Mouse (Mus musculus) limb, embryonic 11.5 days (tissue): ENCODE results near the gene Trak2. TPM values are rescaled to one million over a fixed set of nuclear protein-coding genes. Genes with fewer than 3 reads are reported as not detected.

ENCODE experiments used
- ATAC-seq: fragments of 200-750 bp; cut with Nextera tagmentation; 2 replicates; pipeline ENCODE4 v1.8.0; 2017; ENCODE audit warnings: low read depth; ENCODE audit not compliant: insufficient number of reproducible peaks, low FRiP score, low TSS enrichment
- DNase-seq: peaks from one replicate; pipeline ENCODE4 v3.0.0-alpha.2; 2015; ENCODE audit warnings: low spot score
- H3K27ac ChIP-seq: fragments of 300-500 bp; sonication (generic); replicated peaks from 2 replicates; pipeline ENCODE4 v1.5.1; 2014; ENCODE audit warnings: low read depth, mild to moderate bottlenecking, low read length
- H3K27me3 ChIP-seq: fragments of 300-500 bp; sonication (generic); 2 replicates; pipeline ENCODE4 v1.6.1; 2014; ENCODE audit warnings: mild to moderate bottlenecking, low read length, mixed read lengths; ENCODE audit not compliant: control insufficient read depth, insufficient read depth
- H3K36me3 ChIP-seq: fragments of 300-500 bp; sonication (generic); 2 replicates; pipeline ENCODE4 v1.6.1; 2014; ENCODE audit warnings: mild to moderate bottlenecking, low read length, moderate library complexity, mixed read lengths; ENCODE audit not compliant: control insufficient read depth, insufficient read depth
- H3K4me1 ChIP-seq: fragments of 300-500 bp; sonication (generic); 2 replicates; pipeline ENCODE4 v1.6.1; 2014; ENCODE audit warnings: low read length, mixed read lengths; ENCODE audit not compliant: control insufficient read depth, insufficient read depth
- H3K4me2 ChIP-seq: fragments of 300-500 bp; sonication (generic); 2 replicates; pipeline ENCODE4 v1.6.1; 2014; ENCODE audit warnings: low read depth, mild to moderate bottlenecking, moderate library complexity; ENCODE audit not compliant: severe bottlenecking
- H3K4me3 ChIP-seq: fragments of 300-500 bp; sonication (generic); 2 replicates; pipeline ENCODE4 v1.5.1; 2014; ENCODE audit warnings: low read depth, low read length
- H3K9ac ChIP-seq: fragments of 300-500 bp; sonication (generic); 2 replicates; pipeline ENCODE4 v1.6.1; 2014; ENCODE audit warnings: mild to moderate bottlenecking, low read length
- H3K9me3 ChIP-seq: fragments of 300-500 bp; sonication (generic); 2 replicates; pipeline ENCODE4 v1.6.1; 2016; ENCODE audit warnings: low read length; ENCODE audit not compliant: control insufficient read depth
- whole genome bisulfite sequencing: fragments of 180-500 bp; shearing (Covaris S2); extraction: QIAGEN DNeasy Blood & Tissue Kit; methylation state at CpG from one replicate; pipeline ENCODE4 v1.1.7; 2014; 5-methylcytosine and 5-hydroxymethylcytosine counted together
- polyA plus RNA-seq: library from polyadenylated mRNA; unstranded; fragments of >200 nt; fragmentation: Nextera tagmentation; extraction: Ambion mirVana; gene quantifications from 2 replicates; pipeline ENCODE4 v1.2.1, GENCODE M21; 2014

The Trak2 gene
- polyA plus RNA-seq, 1 experiment from 2014 or later = 8.3 TPM

DNA sequence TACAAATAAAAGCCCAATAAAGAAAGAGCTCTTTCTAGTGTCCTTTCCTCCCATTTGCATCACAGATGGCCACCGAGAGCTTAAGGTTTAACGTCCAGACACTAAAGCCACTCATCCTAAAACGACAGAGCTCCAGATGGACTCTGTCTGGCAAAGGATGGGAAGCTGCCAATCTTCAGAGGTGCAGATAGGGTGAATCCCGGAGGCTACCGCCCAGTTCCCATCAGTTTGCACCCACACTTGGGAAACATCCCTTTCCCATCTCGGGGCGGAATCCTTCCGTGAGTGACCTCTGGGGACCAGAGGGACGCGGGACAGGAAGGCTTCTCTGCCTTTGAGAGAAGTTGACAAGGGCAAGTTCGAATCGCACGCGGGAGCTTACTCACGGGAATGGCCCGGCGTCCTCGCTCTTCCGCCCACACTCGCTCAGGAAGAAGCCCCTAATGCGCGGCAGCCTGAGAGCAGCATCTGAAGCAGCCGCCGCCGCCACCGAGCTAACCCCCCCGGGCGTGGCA lies 322 bp downstream of the Trak2 start:
- under 1% methylated on average over 28 of the region's 28 CpGs for WGBS

DNA sequence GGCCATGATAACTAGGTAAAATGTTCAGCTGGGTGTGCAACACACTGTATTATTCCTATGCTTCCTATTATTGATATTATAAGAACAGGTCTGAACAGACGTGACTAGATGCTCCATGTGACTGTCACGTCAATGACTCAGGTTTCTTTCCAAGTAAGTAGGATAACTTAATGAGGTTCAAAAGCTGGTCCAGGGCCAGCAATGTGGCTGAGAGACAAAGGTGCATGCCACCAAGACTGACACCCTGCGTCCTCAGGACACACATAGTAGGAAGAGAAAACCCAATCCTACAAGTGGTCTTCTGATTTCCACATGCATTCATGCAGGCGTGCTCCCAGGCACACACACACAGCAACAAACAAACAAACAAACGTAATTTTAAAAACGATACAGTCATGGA lies 2.1 kb downstream of the Trak2 start:
- Histone ChIP-seq H3K9me3 (no peaks in the 10 kb centered on the region), H3K4me2 (no peak overlapping the region), H3K27me3 (no peaks in the 10 kb centered on the region), H3K27ac (no peak overlapping the region), H3K9ac (no peak overlapping the region), H3K4me1 (0 out of 2 replicates have a peak, but pooled peaks cover 6% of the 10 kb centered on the region), H3K4me3 (no peak overlapping the region), H3K36me3 (no peaks in the 10 kb centered on the region)
- DNase-seq = no peak
- WGBS = 89% methylated on average over 6 of the region's 6 CpGs
- no peak for ATAC-seq

More for the DNA sequence above, 322 bp downstream of the Trak2 start:
- peak overlapping the region; percentile 88 for H3K4me3 ChIP-seq
- DNase-seq (no peak), ATAC-seq (no peak)
- peak overlapping the region; percentile 77 for H3K4me2 ChIP-seq
- H3K9me3 ChIP-seq = no peaks in the 10 kb centered on the region
- peak overlapping the region; percentile 87 for H3K9ac ChIP-seq
- 0 out of 2 replicates have a peak, but pooled peaks cover 6% of the 10 kb centered on the region for H3K4me1 ChIP-seq
- H3K36me3 ChIP-seq = no peaks in the 10 kb centered on the region
- no peak overlapping the region for H3K27ac ChIP-seq
- H3K27me3 ChIP-seq = no peaks in the 10 kb centered on the region

DNA sequence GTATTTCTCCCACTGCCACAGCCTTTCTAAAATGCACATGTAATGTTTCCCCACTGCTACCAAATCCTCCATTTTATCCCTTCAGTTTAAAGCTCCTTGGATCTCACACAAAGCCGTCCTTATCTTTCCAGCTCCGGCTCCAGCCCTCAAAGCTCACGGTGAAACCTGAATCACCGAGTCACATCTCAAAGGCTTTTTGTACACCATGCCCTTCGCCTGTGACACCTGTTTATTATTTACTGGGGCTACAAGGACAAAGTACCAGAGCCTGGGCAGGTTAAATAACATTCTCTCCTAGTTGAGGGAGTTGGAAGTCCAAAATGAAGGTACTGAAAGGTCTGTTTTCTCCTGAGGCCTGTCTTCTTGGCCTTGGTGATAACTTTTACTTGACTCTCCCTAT lies 3.2 kb downstream of the Trak2 start:
- no peak overlapping the region for H3K4me2 ChIP-seq
- 0 out of 2 replicates have a peak, but pooled peaks cover 6% of the 10 kb centered on the region for H3K4me1 ChIP-seq
- no peaks in the 10 kb centered on the region for H3K27me3 ChIP-seq
- no peak overlapping the region for H3K9ac ChIP-seq
- no peak for DNase-seq
- H3K9me3 ChIP-seq = no peaks in the 10 kb centered on the region
- no peak overlapping the region for H3K4me3 ChIP-seq
- no peaks in the 10 kb centered on the region for H3K36me3 ChIP-seq
- no peak overlapping the region for H3K27ac ChIP-seq
- whole genome bisulfite sequencing = 72% methylated on average over 5 of the region's 5 CpGs
- no peak for ATAC-seq

DNA sequence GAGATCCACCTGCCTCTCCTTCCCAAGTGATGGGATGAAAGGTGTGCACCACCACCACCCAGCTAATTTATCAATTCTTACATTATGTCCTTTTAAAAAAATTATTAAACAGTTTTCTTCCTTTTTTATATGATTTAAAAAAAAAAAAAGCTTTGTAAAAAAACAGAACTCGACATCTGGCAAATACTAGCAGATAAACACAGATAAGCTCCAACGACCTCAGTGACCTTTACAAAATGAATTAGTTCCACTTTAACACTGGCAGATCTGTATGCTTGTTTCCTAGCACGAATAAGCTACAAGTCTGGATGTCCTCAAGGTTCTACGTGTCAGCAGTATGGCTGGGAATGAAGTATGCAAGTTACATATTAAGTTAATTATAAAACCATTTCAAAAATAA lies 5.7 kb downstream of the Trak2 start:
- ATAC-seq (no peak), DNase-seq (no peak)
- Histone ChIP-seq H3K9ac (no peak overlapping the region), H3K9me3 (no peaks in the 10 kb centered on the region), H3K27me3 (no peaks in the 10 kb centered on the region), H3K4me3 (no peak overlapping the region), H3K27ac (no peak overlapping the region), H3K4me2 (no peak overlapping the region), H3K36me3 (no peaks in the 10 kb centered on the region), H3K4me1 (0 out of 2 replicates have a peak, but pooled peaks cover 4% of the 10 kb centered on the region)
- 69% methylated on average over 4 of the region's 4 CpGs for WGBS

DNA sequence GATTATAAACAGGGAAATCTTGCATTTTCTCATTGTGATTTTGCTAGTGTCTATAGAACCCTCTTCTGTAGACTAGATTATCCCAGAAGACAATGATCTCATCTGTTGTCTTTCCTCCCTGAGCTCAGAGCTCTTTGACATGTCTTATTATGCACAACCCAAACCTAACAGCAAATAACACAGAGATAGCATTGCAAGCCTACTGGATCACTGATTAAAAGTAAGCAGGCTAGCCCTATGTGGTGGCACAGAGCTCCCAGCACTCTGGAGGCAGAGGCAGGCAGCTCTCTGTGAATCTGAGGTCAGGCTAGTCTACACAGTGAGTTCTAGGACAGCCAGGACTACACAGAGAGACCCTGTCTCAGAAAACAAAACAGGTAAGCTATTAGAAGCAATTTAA lies 10.4 kb downstream of the Trak2 start:
- H3K27ac ChIP-seq = no peak overlapping the region
- no peaks in the 10 kb centered on the region for H3K27me3 ChIP-seq
- H3K4me2 ChIP-seq = no peak overlapping the region
- H3K36me3 ChIP-seq = no peaks in the 10 kb centered on the region
- DNase-seq = no peak
- H3K9ac ChIP-seq = no peak overlapping the region
- H3K4me3 ChIP-seq = no peak overlapping the region
- no peak for ATAC-seq
- peaks cover 7% of the 10 kb centered on the region; the same call in 1 of the 2 replicates for H3K4me1 ChIP-seq
- no peaks in the 10 kb centered on the region for H3K9me3 ChIP-seq

DNA sequence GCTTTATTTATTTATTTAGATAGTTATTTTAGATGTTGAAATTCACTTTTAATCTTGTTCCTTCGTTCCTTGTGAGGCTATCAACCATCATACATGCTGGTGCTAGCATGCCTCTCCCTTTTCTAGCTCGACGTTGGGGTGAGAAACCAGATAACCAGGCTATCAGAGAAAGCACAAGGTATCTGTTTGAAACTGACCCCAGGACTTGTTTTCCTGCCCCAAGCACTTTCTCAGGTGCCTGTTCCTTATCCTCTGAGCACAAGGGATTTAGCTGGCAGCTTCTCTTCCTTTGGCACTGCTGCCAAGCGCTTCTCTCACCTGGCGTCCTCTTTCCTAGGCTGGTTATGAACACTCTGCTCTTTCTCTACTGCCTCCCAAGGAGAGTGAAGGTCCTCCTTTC lies 10.8 kb downstream of the Trak2 start:
- Histone ChIP-seq H3K36me3 (no peaks in the 10 kb centered on the region), H3K4me3 (no peak overlapping the region), H3K9me3 (no peaks in the 10 kb centered on the region), H3K4me1 (peaks cover 7% of the 10 kb centered on the region; the same call in 1 of the 2 replicates), H3K4me2 (no peak overlapping the region), H3K9ac (no peak overlapping the region), H3K27ac (no peak overlapping the region), H3K27me3 (no peaks in the 10 kb centered on the region)
- DNase-seq (no peak), ATAC-seq (no peak)
- 80% methylated on average over 5 of the region's 5 CpGs for WGBS

DNA sequence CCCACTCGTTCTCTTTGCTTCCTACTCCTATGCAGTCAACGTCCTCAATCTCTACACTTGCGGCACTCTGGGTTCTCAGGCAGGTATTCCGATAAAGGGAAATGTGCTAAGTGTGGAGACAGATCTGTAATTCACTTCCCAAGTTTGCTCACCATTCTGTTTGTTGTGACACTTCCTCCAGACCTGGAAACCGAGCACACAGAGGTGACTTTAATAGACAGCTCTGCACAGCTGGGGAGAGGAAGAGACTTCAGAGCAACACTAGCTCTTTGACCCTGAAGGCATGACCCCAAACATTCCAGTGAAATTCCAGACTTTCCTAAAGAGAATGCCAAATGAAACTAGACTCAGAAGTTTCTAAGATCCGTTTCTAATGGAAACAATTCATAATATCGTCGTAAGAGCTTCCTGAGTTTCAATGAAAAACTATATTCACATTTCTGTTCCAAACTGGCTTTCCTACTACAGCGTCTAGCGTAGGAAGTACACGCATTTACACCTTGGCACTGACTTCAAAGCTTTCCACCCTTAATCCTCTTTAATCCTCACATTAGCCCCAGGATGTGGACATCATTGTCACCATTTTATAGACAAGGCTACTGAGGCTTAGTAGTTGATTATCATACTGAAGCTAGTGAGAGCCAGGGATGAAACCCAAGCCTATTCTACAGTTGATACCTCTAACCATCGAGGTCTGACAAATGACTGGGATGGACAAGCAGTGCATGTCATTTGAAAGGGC lies 11.9 kb downstream of the Trak2 start:
- DNase-seq = no peak
- Histone ChIP-seq H3K9ac (no peak overlapping the region), H3K27me3 (no peaks in the 10 kb centered on the region), H3K4me3 (no peak overlapping the region), H3K4me1 (peaks cover 7% of the 10 kb centered on the region; the same call in 1 of the 2 replicates), H3K9me3 (no peaks in the 10 kb centered on the region), H3K27ac (no peak overlapping the region), H3K4me2 (no peak overlapping the region), H3K36me3 (no peaks in the 10 kb centered on the region)
- ATAC-seq = no peak
- WGBS = 57% methylated on average over 12 of the region's 12 CpGs

DNA sequence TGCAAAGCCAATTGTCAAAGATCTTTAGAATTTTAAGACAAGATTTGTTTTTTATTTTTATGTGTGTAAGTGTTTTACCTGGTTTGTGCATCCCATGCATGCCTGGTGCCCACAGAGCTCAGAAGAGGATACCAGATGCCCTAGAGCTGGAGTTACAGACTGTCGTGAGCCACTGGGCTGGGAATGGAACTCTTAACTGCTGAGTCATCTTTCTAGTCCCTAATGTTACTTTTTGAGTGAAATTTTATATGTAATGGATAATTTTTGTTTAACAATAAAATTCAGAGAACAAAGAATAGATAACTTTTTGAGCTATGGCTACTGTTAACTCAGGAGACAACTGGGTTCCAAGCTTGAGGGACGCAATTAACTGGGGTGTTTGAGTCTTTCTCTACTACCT lies 13.5 kb downstream of the Trak2 start:
- Histone ChIP-seq H3K9me3 (no peaks in the 10 kb centered on the region), H3K4me1 (peaks cover 7% of the 10 kb centered on the region; the same call in 1 of the 2 replicates), H3K36me3 (no peaks in the 10 kb centered on the region), H3K9ac (no peak overlapping the region), H3K27me3 (no peaks in the 10 kb centered on the region), H3K27ac (no peak overlapping the region), H3K4me3 (no peak overlapping the region), H3K4me2 (no peak overlapping the region)
- no peak for DNase-seq
- WGBS = 90% methylated on average over 2 of the region's 2 CpGs
- ATAC-seq = no peak
